Mouse (Mus musculus): ENCODE results near the gene Clk2.

GRCm38 (mm10) chr3:89182531-89183057 is 18.0 kb downstream of the Clk2 start:
- no peak for TF ChIP-seq POLR2A (IDR thresholded peaks at IDR 0.05; ENCODE audit: insufficient read length, low read depth)
- TF ChIP-seq E2F4 (IDR thresholded peaks at IDR 0.05; ENCODE audit: insufficient read depth) = no peak
- TF ChIP-seq MYOG (IDR thresholded peaks at IDR 0.05; ENCODE audit: control insufficient read depth in 1 of 3, insufficient read depth in 1 of 3, insufficient read length in 2 of 3, low read depth in 2 of 3) = no peak
- no peak for TF ChIP-seq POLR2AphosphoS2 (IDR thresholded peaks at IDR 0.05; ENCODE audit: insufficient read length, low read depth)
- no peak for TF ChIP-seq REST (IDR thresholded peaks at IDR 0.05; ENCODE audit: insufficient read depth, insufficient read length)
- no peak for TF ChIP-seq USF1 (IDR thresholded peaks at IDR 0.05; ENCODE audit: low read depth)
- no peak for TF ChIP-seq TCF12 (IDR thresholded peaks at IDR 0.05; ENCODE audit: insufficient read depth, poor library complexity, severe bottlenecking)
- TF ChIP-seq MYOD1 (IDR thresholded peaks at IDR 0.05; ENCODE audit: control insufficient read depth in 1 of 3, insufficient read length in 2 of 3, low read depth in 2 of 3) = no peak
- no peak for TF ChIP-seq MAX (IDR thresholded peaks at IDR 0.05; ENCODE audit: low read depth)
- TF ChIP-seq CEBPB (IDR thresholded peaks at IDR 0.05; ENCODE audit: insufficient read depth, poor library complexity, severe bottlenecking) = no peak
- TF ChIP-seq TCF3 (IDR thresholded peaks at IDR 0.05; ENCODE audit: insufficient read length, low read depth) = no peak

Data from myocyte (in vitro differentiated cells).